Mouse (Mus musculus): ENCODE data around the gene Gm20521. TPM values are rescaled to one million over a fixed set of nuclear protein-coding genes. Genes with fewer than 3 reads are reported as not detected.

The Gm20521 gene
- not detected in 2 replicates for polyA plus RNA-seq (2014; fragmentation: Nextera tagmentation; extraction: Ambion mirVana)

DNA sequence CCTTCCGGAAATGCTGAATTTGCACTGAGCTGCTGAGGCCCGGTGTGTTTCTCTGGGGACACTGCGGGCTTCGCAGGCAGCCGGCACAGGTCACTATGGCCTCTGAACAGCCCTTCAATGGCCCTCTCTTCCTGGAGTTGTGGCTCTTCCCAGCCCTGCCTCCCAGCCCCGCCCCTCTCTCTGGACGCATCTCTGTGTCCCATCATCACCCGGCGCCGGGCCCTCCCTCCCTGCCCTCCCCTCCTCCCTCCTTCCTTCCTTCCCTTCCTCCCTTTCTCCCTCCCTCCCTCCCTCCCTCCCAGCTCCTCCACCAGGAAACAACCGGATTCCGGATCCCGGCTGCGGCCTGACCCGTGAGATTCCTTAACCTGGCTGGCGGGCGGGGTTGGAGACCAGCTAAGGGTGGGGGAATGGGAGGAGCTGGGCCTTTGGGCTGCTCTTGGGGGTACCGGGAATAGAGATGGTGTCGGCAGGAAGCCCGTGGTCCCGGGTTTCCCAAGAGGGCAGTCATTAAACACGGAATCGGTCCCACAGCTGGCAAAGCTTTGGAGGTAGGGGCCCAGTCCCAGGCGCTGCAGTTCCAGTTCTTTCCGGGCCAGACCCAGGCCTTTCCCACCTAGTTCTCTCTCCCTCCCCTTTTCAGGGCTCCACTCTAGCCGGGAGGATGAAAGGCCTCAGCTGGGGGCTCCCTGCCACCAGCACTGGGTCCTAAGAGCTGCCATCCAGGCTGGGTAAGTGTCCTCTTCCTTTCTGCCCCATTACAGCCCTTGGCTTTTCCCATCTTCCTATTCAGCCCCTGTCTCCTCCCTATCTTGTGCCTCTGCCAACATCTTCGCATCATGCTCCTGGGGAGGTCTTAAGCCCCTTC lies at the start of gene Gm20521, which contains the start of gene Bcl2l2:
TSS of gene Gm20521 (plus strand) at position 288 of the 868 bp plus-strand sequence.
TSS of gene Bcl2l2 (plus strand) at position 224 of the 868 bp plus-strand sequence.
- under 1% methylated on average over 27 of the region's 27 CpGs for WGBS
- Histone ChIP-seq H3K36me3 (ENCODE audit: control insufficient read depth, insufficient read depth, low read length) (no peaks in the 10 kb centered on the region), H3K9me3 (ENCODE audit: control insufficient read depth, low read length) (no peaks in the 10 kb centered on the region), H3K27me3 (ENCODE audit: control insufficient read depth, insufficient read depth, low read length) (no peaks in the 10 kb centered on the region), H3K4me2 (peak within 1 kb of the TSS; percentile 69), H3K4me3 (ENCODE audit: low read depth, low read length) (peak within 1 kb of the TSS; percentile 47), H3K9ac (ENCODE audit: low read length) (peak within 1 kb of the TSS; percentile 75), H3K4me1 (ENCODE audit: control insufficient read depth, insufficient read depth, low read length) (peaks cover 14% of the 10 kb centered on the region), H3K27ac (ENCODE audit: low read depth, low read length) (peak within 1 kb of the TSS; percentile 55)
- DNase-seq (ENCODE audit: low spot score, missing footprints) (peak; percentile 98), ATAC-seq (ENCODE audit: low FRiP score) (peak; percentile 93)

GRCm38 (mm10) chr14:54843461-54843860 lies 39.8 kb upstream of the Gm20521 start:
- H3K4me1 ChIP-seq (ENCODE audit: control insufficient read depth, insufficient read depth, low read length) = no peaks in the 10 kb centered on the region
- peak; percentile 85 for DNase-seq (ENCODE audit: low spot score, missing footprints)

DNA sequence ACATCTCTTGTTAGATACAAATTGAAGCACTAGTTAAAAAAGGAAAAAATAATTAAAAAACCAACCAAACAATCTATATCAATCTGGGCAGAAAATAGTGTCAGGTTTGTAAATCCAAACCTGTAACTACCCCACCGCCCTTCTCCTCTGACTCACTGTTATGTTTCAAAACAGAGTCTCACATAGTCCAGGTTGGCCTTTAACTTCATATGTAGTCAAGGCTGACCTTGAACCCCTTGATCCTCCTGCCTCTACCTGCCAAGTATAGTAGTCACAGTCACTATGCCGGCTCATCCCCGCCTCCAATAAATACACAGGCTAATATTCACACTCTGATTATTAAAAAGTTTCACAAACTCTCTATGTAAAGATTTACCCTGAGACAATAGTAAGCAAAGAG lies 27.5 kb upstream of the Gm20521 start:
- Histone ChIP-seq H3K27ac (ENCODE audit: low read depth, low read length) (no peak overlapping the region), H3K9ac (ENCODE audit: low read length) (no peak overlapping the region), H3K27me3 (ENCODE audit: control insufficient read depth, insufficient read depth, low read length) (no peaks in the 10 kb centered on the region), H3K36me3 (ENCODE audit: control insufficient read depth, insufficient read depth, low read length) (peaks cover 4% of the 10 kb centered on the region; the same call in 1 of the 2 replicates), H3K9me3 (ENCODE audit: control insufficient read depth, low read length) (no peaks in the 10 kb centered on the region), H3K4me2 (no peak overlapping the region), H3K4me3 (ENCODE audit: low read depth, low read length) (no peak overlapping the region), H3K4me1 (ENCODE audit: control insufficient read depth, insufficient read depth, low read length) (no peaks in the 10 kb centered on the region)
- no peak for DNase-seq (ENCODE audit: low spot score, missing footprints)
- ATAC-seq (ENCODE audit: low FRiP score) = no peak
- WGBS = 97% methylated on average over 3 of the region's 3 CpGs

More at GRCm38 (mm10) chr14:54843461-54843860, 39.8 kb upstream of the Gm20521 start:
- Histone ChIP-seq H3K4me2 (no peak overlapping the region), H3K9ac (ENCODE audit: low read length) (no peak overlapping the region), H3K27ac (ENCODE audit: low read depth, low read length) (no peak overlapping the region), H3K4me3 (ENCODE audit: low read depth, low read length) (no peak overlapping the region), H3K9me3 (ENCODE audit: control insufficient read depth, low read length) (no peaks in the 10 kb centered on the region), H3K36me3 (ENCODE audit: control insufficient read depth, insufficient read depth, low read length) (no peaks in the 10 kb centered on the region), H3K27me3 (ENCODE audit: control insufficient read depth, insufficient read depth, low read length) (no peaks in the 10 kb centered on the region)
- no peak for ATAC-seq (ENCODE audit: low FRiP score)
- WGBS = 4% methylated on average over 4 of the region's 4 CpGs

DNA sequence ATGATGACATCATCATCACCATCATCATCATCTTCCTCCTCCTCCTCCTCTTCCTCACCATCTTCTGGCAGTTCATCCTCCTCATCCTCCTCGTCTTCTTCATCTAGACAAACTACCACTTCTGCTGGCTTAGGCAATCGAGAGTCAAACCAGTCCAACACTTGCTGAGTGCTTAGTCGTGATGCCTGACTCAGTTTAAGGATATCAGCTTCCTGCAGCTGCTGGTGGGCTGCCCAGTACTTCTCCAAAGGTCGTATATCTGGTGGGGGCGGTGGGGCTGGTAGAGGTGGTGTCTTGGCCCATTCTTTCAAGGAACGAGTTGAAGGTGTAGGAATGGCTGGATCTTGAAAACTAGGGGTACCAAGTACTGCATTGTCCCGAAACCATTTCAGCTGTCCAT lies 26.5 kb upstream of the Gm20521 start:
- Histone ChIP-seq H3K9me3 (ENCODE audit: control insufficient read depth, low read length) (no peaks in the 10 kb centered on the region), H3K27ac (ENCODE audit: low read depth, low read length) (no peak overlapping the region), H3K4me2 (no peak overlapping the region), H3K4me3 (ENCODE audit: low read depth, low read length) (no peak overlapping the region), H3K4me1 (ENCODE audit: control insufficient read depth, insufficient read depth, low read length) (no peaks in the 10 kb centered on the region), H3K36me3 (ENCODE audit: control insufficient read depth, insufficient read depth, low read length) (peaks cover 4% of the 10 kb centered on the region; the same call in 1 of the 2 replicates), H3K9ac (ENCODE audit: low read length) (no peak overlapping the region), H3K27me3 (ENCODE audit: control insufficient read depth, insufficient read depth, low read length) (no peaks in the 10 kb centered on the region)
- ATAC-seq (ENCODE audit: low FRiP score) (no peak), DNase-seq (ENCODE audit: low spot score, missing footprints) (no peak)
- WGBS = 88% methylated on average over 7 of the region's 7 CpGs

DNA sequence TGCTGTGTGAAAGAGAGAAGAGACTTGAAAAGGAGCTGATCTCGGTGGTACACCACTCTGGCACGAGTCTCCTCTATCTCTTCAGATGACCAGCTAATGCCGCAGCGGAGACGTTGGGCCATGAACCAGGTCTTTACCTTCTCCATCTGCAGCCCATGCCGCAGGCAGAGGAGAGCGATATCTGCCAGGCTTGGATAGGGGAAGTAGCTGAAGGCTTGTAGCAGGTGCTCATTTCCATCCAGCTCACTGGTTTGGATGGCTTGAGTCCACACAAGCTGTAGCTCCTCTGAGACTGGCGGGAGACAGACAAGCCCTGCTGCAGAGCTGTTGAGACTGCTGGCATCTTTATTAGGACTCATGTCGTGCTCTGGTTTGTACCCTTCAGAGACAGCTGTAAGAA lies 25.4 kb upstream of the Gm20521 start:
- Histone ChIP-seq H3K4me2 (no peak overlapping the region), H3K4me1 (ENCODE audit: control insufficient read depth, insufficient read depth, low read length) (no peaks in the 10 kb centered on the region), H3K4me3 (ENCODE audit: low read depth, low read length) (no peak overlapping the region), H3K27ac (ENCODE audit: low read depth, low read length) (no peak overlapping the region), H3K36me3 (ENCODE audit: control insufficient read depth, insufficient read depth, low read length) (peaks cover 4% of the 10 kb centered on the region; the same call in 1 of the 2 replicates), H3K9ac (ENCODE audit: low read length) (no peak overlapping the region), H3K27me3 (ENCODE audit: control insufficient read depth, insufficient read depth, low read length) (no peaks in the 10 kb centered on the region), H3K9me3 (ENCODE audit: control insufficient read depth, low read length) (no peaks in the 10 kb centered on the region)
- ATAC-seq (ENCODE audit: low FRiP score) = no peak
- 88% methylated on average over 9 of the region's 9 CpGs for WGBS
- no peak for DNase-seq (ENCODE audit: low spot score, missing footprints)

DNA sequence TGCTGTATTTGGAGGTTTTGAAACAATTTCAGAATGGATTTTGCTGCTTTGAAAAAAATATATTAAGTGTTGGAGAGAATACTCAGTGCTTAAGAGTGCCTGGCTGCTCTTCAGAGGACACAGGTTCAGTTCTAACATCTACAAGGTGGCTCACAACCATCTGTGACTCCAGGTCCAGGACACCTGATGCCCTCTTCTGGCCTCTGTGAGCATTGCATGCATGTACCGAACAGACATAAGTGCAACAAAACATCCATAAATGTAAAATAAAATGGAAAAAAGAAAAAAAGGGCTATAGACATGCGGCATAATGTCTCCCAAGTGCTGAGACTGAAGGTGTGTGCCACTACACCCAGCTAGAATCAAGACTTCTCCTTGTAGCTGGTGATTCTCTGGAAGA lies 22.7 kb upstream of the Gm20521 start:
- Histone ChIP-seq H3K4me2 (no peak overlapping the region), H3K27me3 (ENCODE audit: control insufficient read depth, insufficient read depth, low read length) (no peaks in the 10 kb centered on the region), H3K9me3 (ENCODE audit: control insufficient read depth, low read length) (no peaks in the 10 kb centered on the region), H3K27ac (ENCODE audit: low read depth, low read length) (no peak overlapping the region), H3K36me3 (ENCODE audit: control insufficient read depth, insufficient read depth, low read length) (peaks cover 4% of the 10 kb centered on the region; the same call in 1 of the 2 replicates), H3K9ac (ENCODE audit: low read length) (no peak overlapping the region), H3K4me3 (ENCODE audit: low read depth, low read length) (no peak overlapping the region), H3K4me1 (ENCODE audit: control insufficient read depth, insufficient read depth, low read length) (0 out of 2 replicates have a peak, but pooled peaks cover 3% of the 10 kb centered on the region)
- WGBS = 41% methylated on average over 2 of the region's 2 CpGs
- peak; percentile 89 for DNase-seq (ENCODE audit: low spot score, missing footprints)
- ATAC-seq (ENCODE audit: low FRiP score) = no peak

GRCm38 (mm10) chr14:54863501-54864312 lies 19.5 kb upstream of the Gm20521 start:
- H3K9me3 ChIP-seq (ENCODE audit: control insufficient read depth, low read length) = no peaks in the 10 kb centered on the region
- under 1% methylated on average over 51 of the region's 56 CpGs for WGBS

DNA sequence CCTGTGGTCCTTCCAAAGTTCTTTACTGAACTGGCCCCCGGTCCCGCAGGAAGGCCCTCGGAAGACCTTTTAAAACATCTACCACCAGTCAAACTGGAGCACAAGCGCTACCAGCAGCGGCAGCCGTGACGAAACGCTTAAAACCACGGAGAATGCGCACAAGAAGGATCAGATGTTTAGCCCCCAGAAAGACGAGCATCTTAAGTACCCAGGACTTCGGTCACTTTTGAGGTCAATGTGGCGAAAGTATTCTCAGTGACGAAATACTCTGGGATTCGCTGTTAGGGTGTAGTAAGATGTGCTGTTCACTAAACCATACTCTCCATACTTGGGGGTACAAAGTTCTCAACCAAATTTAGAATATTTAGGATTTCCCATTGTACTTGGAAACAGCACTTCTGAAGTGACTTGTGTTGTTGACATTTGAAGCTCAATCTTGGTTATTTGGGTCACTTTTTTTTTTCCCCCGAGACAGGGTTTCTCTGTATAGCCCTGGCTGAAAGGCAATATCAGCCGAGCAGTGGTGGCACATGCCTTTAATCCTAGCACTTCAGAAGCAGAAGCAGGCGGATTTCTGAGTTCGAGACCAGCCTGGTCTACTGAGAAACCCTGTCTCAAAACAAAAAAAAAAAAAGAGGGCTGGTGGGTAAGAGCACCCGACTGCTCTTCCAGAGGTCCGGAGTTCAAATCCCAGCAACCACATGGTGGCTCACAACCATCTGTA lies 18.8 kb upstream of the Gm20521 start:
- 0 out of 2 replicates have a peak, but pooled peaks cover 3% of the 10 kb centered on the region for H3K4me1 ChIP-seq (ENCODE audit: control insufficient read depth, insufficient read depth, low read length)
- ATAC-seq (ENCODE audit: low FRiP score) (peak; percentile 34), DNase-seq (ENCODE audit: low spot score, missing footprints) (no peak)
- H3K9me3 ChIP-seq (ENCODE audit: control insufficient read depth, low read length) = no peaks in the 10 kb centered on the region
- peak overlapping the region; percentile 60 for H3K9ac ChIP-seq (ENCODE audit: low read length)
- no peaks in the 10 kb centered on the region for H3K27me3 ChIP-seq (ENCODE audit: control insufficient read depth, insufficient read depth, low read length)
- no peaks in the 10 kb centered on the region for H3K36me3 ChIP-seq (ENCODE audit: control insufficient read depth, insufficient read depth, low read length)
- peak overlapping the region; percentile 74; the same call in 1 of the 2 replicates for H3K27ac ChIP-seq (ENCODE audit: low read depth, low read length)
- H3K4me2 ChIP-seq = peak overlapping the region; percentile 74
- WGBS = 16% methylated on average over 21 of the region's 21 CpGs
- peak overlapping the region; percentile 86 for H3K4me3 ChIP-seq (ENCODE audit: low read depth, low read length)

More at GRCm38 (mm10) chr14:54863501-54864312, 19.5 kb upstream of the Gm20521 start:
- Histone ChIP-seq H3K27ac (ENCODE audit: low read depth, low read length) (peak overlapping the region; percentile 74), H3K27me3 (ENCODE audit: control insufficient read depth, insufficient read depth, low read length) (no peaks in the 10 kb centered on the region), H3K9ac (ENCODE audit: low read length) (peak overlapping the region; percentile 95), H3K4me1 (ENCODE audit: control insufficient read depth, insufficient read depth, low read length) (0 out of 2 replicates have a peak, but pooled peaks cover 3% of the 10 kb centered on the region), H3K36me3 (ENCODE audit: control insufficient read depth, insufficient read depth, low read length) (no peaks in the 10 kb centered on the region), H3K4me3 (ENCODE audit: low read depth, low read length) (peak overlapping the region; percentile 86), H3K4me2 (peak overlapping the region; percentile 74)
- ATAC-seq (ENCODE audit: low FRiP score) = peak; percentile 100
- DNase-seq (ENCODE audit: low spot score, missing footprints) = peak; percentile 98
